Mouse (Mus musculus) E14TG2a.4 (cell line): ENCODE results near the gene Pfdn6.

Source experiments
- CTCF ChIP-seq: conservative IDR thresholded peaks from 2 replicates; pipeline ENCODE4 v1.5.1; 2014; ENCODE audit warnings: low read length
- NANOG ChIP-seq: IDR thresholded peaks from 2 replicates; pipeline ENCODE4 v1.6.1; 2014; ENCODE audit warnings: borderline replicate concordance, low read length, mixed read lengths

GRCm38 (mm10) chr17:33959135-33959534 is 19.0 kb upstream of the Pfdn6 start:
- TF ChIP-seq CTCF (no peak), NANOG (no peak)
